15 mouse cellular contexts compared by ENCODE assay signal in genomic region chr5:112050046-112050782, GRCm38 (mm10).
DNase-seq lines count a peak whose midpoint lies in the region; ATAC-seq lines count a peak whose summit lies in the region.
"Had no signal": no experiment of that assay in that cellular context is flagged by ENCODE, and none has a peak within 500 bp of the region (broad histone marks: within the 10 kb centered on the region; RNA-seq: fewer than 3 reads in every experiment).

No protein-coding gene starts in this region.

- H3K9me3 ChIP-seq in midbrain, embryonic 13.5 days = no peaks in the 10 kb centered on the region
- no peaks in the 10 kb centered on the region for H3K9me3 ChIP-seq in midbrain, embryonic 11.5 days (ENCODE audit: control insufficient read depth, low read length)
- H3K9me3 ChIP-seq in forebrain, embryonic 16.5 days (ENCODE audit: control insufficient read depth, low read length) = no peaks in the 10 kb centered on the region

- DNase-seq in midbrain, embryonic 11.5 days (ENCODE audit: low spot score, missing footprints) = no peak
- DNase-seq in retina, embryonic 14.5 days (ENCODE audit: low spot score) = peak; percentile 37
- DNase-seq in kidney, adult 8-10 months = no peak
- DNase-seq in urinary bladder, postnatal 36 days (ENCODE audit: low spot score in 2 of 2) = no peak
- DNase-seq: adrenal gland, adult 8-10 months; gastrocnemius, postnatal 14 days; layer of hippocampus, adult 9-11 months; liver, postnatal 0 days; thymus, postnatal 14 days had no signal

- no peak overlapping the region for H3K4me3 ChIP-seq in midbrain, embryonic 13.5 days (replicated peaks)
- H3K4me3 ChIP-seq in midbrain, embryonic 11.5 days (ENCODE audit: low read depth, low read length) = no peak overlapping the region
- H3K4me3 ChIP-seq in forebrain, embryonic 16.5 days (replicated peaks; ENCODE audit: low read length) = no peak overlapping the region
- H3K4me3 ChIP-seq: heart, embryonic 13.5 days; limb, embryonic 13.5 days had no signal

- ATAC-seq in midbrain, embryonic 13.5 days = 0 out of 2 replicates have a peak, but pooled peaks have one; percentile 18
- ATAC-seq in midbrain, embryonic 11.5 days (ENCODE audit: low FRiP score) = no peak
- 0 out of 2 replicates have a peak, but pooled peaks have one; percentile 25 for ATAC-seq in common myeloid progenitor, adult 5-6 weeks (replicated peaks; ENCODE audit: low read depth, poor library complexity, severe bottlenecking)
- peak; percentile 88 for ATAC-seq in forebrain, embryonic 16.5 days
- ATAC-seq: liver, postnatal 0 days; Patski had no signal

- 36% methylated on average over 16 of the region's 16 CpGs for WGBS in midbrain, embryonic 13.5 days
- WGBS in midbrain, embryonic 11.5 days = 51% methylated on average over 16 of the region's 16 CpGs
- 9% methylated on average over 16 of the region's 16 CpGs for WGBS in forebrain, embryonic 16.5 days

- no peak overlapping the region for H3K4me2 ChIP-seq in midbrain, embryonic 13.5 days (replicated peaks)
- no peak overlapping the region for H3K4me2 ChIP-seq in midbrain, embryonic 11.5 days
- H3K4me2 ChIP-seq in forebrain, embryonic 16.5 days (ENCODE audit: low read length) = peak overlapping the region; percentile 18
- H3K4me2 ChIP-seq: heart, embryonic 13.5 days; limb, embryonic 13.5 days had no signal

- H3K27ac ChIP-seq in midbrain, embryonic 13.5 days = no peak overlapping the region
- H3K27ac ChIP-seq in midbrain, embryonic 11.5 days (ENCODE audit: low read depth, low read length) = no peak overlapping the region
- peak overlapping the region; percentile 76 for H3K27ac ChIP-seq in forebrain, embryonic 16.5 days (ENCODE audit: low read length)
- H3K27ac ChIP-seq: heart, embryonic 13.5 days; limb, embryonic 13.5 days had no signal

- no peaks in the 10 kb centered on the region for H3K36me3 ChIP-seq in midbrain, embryonic 13.5 days
- no peaks in the 10 kb centered on the region for H3K36me3 ChIP-seq in midbrain, embryonic 11.5 days (ENCODE audit: control insufficient read depth, insufficient read depth, low read length)
- no peaks in the 10 kb centered on the region for H3K36me3 ChIP-seq in forebrain, embryonic 16.5 days (ENCODE audit: control insufficient read depth, insufficient read depth)
- H3K36me3 ChIP-seq: heart, embryonic 13.5 days; limb, embryonic 13.5 days had no signal

- H3K4me1 ChIP-seq in midbrain, embryonic 13.5 days (replicated peaks) = peaks cover 12% of the 10 kb centered on the region; the same call in 1 of the 2 replicates
- H3K4me1 ChIP-seq in midbrain, embryonic 11.5 days (ENCODE audit: control insufficient read depth, insufficient read depth, low read length) = no peaks in the 10 kb centered on the region
- peaks cover 36% of the 10 kb centered on the region for H3K4me1 ChIP-seq in forebrain, embryonic 16.5 days (replicated peaks; ENCODE audit: control insufficient read depth, insufficient read depth, low read length)
- H3K4me1 ChIP-seq: heart, embryonic 13.5 days; limb, embryonic 13.5 days had no signal

- H3K27me3 ChIP-seq in midbrain, embryonic 13.5 days = peaks cover 16% of the 10 kb centered on the region
- no peaks in the 10 kb centered on the region for H3K27me3 ChIP-seq in midbrain, embryonic 11.5 days (ENCODE audit: control insufficient read depth, insufficient read depth, low read length)
- H3K27me3 ChIP-seq in forebrain, embryonic 16.5 days (replicated peaks; ENCODE audit: control insufficient read depth, insufficient read depth, low read length) = no peaks in the 10 kb centered on the region

- H3K9ac ChIP-seq in midbrain, embryonic 13.5 days (replicated peaks) = no peak overlapping the region
- H3K9ac ChIP-seq in midbrain, embryonic 11.5 days (ENCODE audit: low read length) = no peak overlapping the region
- peak overlapping the region; percentile 0; the same call in 1 of the 2 replicates for H3K9ac ChIP-seq in forebrain, embryonic 16.5 days (replicated peaks; ENCODE audit: low read depth, low read length)
- H3K9ac ChIP-seq: heart, embryonic 13.5 days; limb, embryonic 13.5 days; liver, postnatal 0 days had no signal
